Mouse (Mus musculus) CD4-positive, CD25-positive, alpha-beta regulatory T cell, adult 2 months (primary cell): ENCODE data around the gene Txndc8.

ENCODE experiments used
- DNase-seq: peaks from one replicate; pipeline ENCODE4 v3.0.0-alpha.2; 2012; ENCODE audit warnings: low read depth, low spot score

Txndc8 gene

DNA sequence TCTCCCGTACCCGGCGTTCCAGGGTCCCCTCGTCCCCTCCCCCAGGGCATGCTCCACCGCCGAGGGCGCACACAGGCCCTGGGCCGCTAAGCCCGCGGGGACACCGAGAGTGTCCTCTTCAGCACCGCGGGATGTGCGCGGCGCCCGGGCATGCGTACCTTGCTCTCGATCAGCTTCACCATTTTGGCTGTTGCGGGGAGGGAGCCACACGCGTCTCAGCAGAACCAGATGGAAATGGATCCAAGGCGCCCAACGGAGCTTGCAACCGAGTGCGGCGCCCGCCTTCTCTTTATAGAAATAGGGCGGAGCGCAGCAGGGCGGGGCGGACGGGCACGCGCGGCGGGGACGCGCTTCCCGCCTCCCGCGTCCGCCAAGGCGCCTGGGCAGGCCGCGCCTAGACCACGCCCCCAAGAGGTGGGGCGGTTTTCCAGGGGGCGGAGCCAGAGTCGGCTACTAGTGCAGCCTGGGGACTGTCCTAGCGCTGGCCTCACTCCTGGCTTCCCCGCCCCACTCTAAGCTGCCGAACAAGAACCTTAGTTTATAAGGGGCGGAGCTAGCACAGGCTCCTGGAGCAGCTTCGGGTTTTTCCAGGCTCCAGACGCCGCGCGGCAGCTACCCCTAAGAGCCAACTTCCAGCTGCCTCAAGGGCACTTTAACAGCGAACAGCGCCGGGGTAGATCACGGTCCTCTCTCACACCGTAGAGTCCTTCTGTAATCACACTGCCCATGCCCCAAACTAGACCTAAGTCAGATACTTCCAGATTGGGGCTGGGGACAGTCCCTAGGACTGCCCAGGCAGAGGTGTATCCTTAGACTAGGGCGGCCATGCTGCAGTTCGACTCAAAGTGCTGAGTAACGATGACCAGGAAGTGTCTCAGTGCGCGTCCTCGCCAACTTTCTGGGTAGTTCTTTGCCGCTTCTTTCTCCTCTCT, 52.6 kb downstream of the Txndc8 start, which contains the start of gene Txn1:
Gene Txn1, minus strand, starts transcription at position 383 of the 932 bp plus-strand sequence.
- DNase-seq = peak; percentile 97

DNA sequence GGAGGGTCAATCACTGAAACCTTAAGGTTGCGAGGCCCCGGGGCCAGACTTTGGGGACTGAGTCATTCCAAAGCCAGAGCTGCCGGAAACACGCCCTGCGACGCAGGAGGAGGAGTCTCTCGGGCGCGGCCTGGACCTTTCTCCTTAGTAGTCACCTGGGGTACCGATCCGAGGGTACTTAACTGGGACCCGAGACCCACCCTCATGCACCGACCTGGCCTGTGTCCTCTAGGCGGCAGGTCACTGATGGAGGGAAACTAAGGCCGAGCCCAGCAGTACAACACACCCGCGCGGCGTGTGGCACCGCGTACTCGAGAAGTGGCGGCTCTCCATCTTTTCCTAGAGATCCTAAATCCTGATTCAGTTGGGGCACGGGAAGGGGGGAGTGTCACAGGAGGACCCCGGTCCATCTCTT, 53.4 kb downstream of the Txndc8 start:
- peak; percentile 68 for DNase-seq

DNA sequence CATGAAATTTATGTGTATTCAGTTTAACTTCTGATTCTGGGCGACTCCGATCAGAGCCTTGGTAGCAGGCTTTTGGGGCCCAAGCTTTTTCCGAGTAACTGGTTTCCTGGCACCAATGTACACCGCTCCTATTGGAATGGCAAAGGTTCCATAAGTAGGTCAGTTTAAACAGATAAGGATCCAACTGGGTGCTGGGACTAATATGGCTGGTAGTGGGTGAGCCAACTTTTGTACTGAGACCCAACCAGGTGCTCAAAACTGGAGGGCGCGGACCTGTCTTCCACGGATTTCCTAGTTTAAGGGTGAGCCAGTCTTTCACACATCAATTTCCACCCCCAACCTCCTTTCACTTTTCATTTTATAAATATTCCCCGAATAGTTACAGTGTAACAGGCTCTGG, 53.9 kb downstream of the Txndc8 start:
- DNase-seq = peak; percentile 6

DNA sequence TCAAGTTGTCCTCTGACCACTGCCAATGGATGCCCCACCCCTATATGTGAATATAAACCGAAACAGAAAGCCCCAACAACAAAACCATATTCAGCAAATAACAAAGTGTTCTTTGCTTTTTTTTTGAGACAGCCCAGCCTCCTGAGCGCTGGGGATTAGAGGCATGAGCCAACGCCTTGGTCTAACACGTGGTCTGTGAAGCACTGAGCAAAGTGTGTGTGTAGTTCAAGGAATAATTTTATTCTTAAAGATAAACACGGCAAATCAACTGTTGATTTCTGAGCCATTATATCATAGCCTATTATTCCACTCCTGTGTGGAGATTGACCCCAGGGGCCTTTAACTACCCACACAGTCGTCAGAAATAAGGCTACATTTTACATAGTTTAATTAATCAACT, 54.3 kb downstream of the Txndc8 start:
- DNase-seq = peak; percentile 14

DNA sequence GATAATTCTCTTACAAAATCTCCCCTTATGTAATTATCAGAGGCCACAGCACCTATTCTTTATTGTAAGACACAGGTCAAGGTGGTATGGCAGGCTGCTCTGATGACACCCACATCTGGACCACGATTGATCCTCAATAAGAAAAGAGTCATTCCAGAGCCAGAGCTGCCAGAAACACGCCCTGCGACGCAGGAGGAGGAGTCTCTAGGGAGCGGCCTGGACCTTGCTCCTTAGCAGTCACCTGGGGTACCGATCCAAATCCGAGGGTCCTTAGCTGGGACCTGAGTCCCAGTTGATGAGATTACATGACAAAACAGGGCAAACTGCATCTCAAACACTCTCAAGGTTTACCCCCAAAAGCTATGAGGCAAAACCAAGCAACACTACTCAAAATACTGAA, 55.1 kb downstream of the Txndc8 start:
- DNase-seq = no peak

DNA sequence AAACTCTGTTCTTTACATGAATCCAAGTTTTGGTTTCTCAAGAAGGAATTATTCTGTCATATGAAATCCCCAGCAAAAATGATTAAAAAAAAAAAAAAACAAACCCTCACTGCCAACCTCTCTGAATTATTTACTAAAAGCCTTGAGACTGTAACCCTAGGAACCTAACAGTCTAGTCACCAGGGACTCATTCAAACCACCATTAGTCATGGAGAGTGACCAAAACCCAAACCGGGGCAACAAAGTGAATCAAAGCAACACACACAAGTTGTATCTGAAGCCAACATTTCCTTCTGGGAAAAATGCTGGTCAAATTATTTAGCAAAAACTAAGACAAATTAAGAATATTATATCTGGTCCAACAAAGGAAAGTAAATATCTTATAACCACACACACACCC, 56.0 kb downstream of the Txndc8 start:
- DNase-seq = no peak

DNA sequence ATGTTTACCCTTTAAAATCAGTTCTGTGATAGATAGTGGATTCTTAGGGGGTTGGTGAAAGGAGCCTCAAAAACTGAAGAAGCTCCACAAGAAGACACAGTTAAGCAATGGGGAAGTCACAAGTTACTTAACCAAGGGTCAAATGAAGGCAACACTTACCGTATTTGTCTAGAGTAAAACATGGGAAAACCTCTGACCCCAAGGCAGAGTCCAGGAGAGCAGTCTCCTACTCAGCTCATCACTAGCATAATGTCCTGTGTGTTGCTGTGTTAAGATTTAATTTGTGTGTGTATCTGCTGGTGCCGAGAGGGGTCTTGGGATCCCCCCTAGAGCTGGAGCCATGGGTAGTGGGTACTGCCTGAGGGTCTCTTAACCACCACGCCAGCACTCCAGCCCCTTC, 56.5 kb downstream of the Txndc8 start:
- no peak for DNase-seq

DNA sequence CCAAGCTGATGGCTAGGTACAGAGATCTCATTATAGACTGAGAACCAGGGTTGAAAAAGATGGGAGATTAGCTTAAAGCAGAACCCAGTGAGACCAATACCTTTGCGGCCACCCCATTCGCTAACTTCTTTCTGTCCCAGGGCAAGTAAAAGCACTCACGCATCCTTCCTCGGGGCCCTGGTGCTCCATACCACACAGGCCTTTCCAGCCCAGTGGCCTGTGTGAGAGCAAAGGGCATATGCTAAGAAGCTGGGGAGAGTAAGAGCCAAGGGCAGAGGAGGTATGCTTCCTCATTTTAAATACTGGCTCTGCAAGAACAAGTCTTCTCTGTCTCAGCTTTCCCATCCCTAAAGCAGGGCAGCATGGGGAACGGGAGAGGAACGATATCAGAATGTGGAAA, 59.1 kb downstream of the Txndc8 start:
- DNase-seq = no peak

DNA sequence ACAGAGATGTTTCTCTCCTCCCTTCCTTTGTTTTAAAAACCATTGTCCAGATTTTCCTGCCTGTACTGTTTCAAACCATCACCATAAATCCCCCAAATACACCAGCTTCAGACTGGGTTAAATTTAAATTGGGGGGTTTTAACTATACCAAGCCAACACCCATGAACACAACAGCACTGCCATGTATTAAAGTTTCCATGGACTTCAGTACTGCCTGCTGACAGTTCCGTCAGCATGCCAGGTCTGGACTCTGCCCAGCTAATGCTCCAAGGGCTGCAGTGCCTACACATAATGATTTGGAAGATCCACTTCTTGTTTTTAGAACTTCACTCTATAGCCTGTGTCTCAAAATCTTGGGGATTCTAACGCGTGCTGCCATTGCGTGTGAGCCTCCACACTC, 61.4 kb downstream of the Txndc8 start:
- DNase-seq = no peak

DNA sequence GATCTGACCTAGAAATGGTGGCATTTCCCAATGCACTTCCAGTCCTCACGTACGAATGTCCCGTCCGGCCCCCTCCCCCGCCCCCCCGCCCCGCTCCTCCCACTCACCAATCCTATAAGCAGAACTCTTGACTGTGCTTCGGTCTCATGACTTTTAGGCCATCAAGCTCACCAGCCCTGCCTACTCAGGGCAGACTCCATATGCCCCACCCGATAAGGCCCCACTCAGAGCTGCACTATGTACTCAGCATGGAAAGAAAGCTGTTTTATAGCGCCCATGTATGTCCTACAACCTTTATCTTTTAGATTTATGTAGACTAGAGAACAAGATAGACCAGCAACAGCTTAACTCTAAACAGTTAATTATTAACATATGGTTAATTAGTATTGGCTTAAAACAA, 61.9 kb downstream of the Txndc8 start:
- DNase-seq = no peak

DNA sequence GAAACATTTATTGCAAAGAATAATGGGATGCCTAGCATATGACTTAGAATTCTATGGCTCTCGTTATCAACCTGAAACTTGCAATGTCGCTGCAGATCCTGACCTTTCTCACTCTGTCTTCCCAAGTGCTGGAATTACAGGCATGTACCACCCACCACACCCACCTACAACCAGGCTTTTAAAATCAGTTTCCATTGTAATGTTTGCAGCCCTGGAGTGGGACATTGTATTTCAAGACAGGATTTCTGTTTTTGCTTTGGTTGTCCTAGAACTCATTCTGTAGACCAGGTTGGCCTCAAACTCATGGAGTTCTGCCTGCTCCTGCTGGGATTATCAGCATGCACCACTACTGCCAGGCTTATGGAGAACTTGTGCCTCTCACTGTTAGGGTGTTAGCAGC, 66.0 kb downstream of the Txndc8 start:
- DNase-seq = no peak

DNA sequence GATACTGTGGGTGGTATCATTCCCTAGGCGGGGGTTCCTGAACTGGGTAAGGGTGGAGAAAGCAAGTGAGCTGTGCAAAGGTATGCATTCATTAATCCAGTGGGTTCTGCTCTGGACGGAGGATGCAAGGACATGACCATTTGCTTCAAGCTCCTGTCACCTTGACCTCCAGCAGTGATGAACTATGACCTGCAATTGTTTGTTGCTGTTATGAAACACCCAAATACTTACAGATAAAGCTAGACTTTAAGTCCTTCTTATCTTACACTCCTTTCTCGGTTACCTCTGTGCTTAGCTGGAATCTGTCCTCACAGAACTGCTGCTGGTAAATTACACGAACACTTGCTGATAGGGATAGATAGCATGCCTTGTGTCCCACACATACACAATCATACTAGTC, 68.3 kb downstream of the Txndc8 start:
- DNase-seq = no peak

DNA sequence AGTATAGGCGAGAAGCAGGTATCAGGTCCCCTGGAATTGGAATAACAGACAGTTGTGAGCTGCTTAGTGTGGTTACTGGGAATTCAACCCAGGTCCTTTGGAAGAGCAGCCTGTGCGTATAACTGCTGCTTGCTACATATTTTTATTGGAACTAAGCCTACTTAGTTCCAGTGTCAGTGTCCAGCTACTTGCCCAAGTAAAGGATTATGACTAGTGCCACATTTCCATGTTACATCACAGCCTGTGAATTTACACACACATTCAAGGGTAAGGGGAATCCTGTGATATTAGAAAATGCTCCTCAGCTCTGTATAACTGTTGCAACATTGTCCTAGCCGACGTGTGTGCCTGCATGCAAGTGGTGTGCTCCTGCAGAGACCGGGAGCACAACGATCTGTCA, 71.6 kb downstream of the Txndc8 start:
- DNase-seq = no peak

DNA sequence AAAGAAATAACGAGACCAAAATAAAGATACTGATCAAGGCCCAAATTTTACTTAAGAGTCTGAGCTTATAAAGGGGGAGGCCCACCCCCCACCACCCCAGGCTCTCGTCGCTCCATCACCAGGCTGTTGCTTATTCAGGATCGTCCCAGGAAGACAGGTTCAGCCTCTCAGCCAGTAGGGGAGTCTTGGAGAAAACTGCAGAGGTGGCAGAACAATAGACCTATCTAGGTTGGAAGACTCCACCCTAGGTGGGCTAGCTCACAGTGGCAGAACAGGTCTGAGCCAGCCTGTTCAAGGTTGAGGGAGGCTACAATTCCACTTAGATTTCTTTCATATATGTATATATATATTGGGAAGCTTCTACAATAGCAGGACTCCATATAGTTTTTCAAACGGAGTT, 74.7 kb downstream of the Txndc8 start:
- DNase-seq = no peak
